Mouse (Mus musculus) spleen, postnatal 36 days (tissue): ENCODE results near the gene Igsf3.

ENCODE experiments used
- DNase-seq, 2 experiments: peaks; one replicate each; pipeline ENCODE4 v3.0.0; 2022; ENCODE audit warnings: low spot score in 2 of 2, mixed read lengths in 1 of 2

Gene Igsf3

DNA sequence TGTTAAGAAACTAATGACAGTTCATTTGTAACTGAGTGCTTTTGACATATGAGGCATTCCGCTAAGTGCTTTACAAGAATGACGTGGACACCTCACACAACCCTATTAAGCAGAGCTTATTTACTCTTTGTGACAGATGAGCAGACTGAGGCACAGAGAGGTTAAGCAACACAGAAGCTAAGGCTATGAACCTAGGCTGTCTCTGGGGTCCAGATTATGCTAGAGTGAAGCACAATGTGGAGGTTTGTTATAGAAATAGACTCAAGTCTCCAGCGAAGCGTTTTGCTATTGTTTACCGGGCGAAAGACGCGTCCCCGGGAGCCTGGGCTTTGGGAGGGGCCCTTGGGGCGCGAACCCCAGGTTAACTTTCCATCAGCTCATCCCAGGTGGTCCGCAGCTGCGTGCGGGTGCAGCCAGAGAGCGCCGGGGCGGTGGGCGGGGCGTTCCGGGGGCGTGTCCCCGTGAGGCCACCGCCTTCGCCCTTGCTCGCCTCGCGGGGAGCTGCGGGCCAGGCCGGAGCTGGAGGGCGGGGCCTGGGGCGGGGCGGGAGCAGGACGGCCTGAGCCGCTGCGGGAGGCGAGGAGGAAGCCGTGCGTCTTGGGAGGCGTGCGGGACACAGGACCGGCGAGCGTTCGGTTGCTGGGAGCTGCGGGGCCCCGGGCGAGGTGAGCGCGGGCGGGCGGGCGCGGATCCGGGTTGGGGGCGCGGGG is at the start of gene Igsf3:
TSS of gene Igsf3 (plus strand) at position 546 of the 710 bp plus-strand sequence.
- DNase-seq = peak; percentile 67

- no peak for DNase-seq
These were observed 49.6 kb upstream of the Igsf3 start for GRCm38 (mm10) chr3:101327248-101327647.

- DNase-seq = no peak
These were observed 48.3 kb upstream of the Igsf3 start for GRCm38 (mm10) chr3:101328617-101329016.

GRCm38 (mm10) chr3:101343199-101343924 is 33.5 kb upstream of the Igsf3 start:
- DNase-seq = no peak

DNA sequence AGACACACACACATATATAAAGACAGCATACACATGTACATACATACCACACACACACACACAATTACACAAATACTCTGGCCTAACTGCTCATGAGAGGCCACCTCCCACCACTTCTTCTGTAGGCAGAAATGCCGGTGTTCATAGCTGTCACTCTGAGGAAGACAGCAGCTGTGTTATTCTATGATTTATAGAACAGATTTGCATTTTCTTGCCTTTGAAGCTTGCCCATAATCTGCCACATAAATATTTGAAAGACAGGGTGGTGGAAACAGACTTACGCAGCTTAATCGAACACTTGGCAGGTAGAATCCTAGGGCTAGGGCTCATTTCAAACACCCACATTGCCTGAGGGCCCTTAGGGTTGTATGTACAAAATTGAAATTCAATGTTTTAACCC is 32.6 kb upstream of the Igsf3 start:
- no peak for DNase-seq

- no peak for DNase-seq
These were observed 31.6 kb upstream of the Igsf3 start for GRCm38 (mm10) chr3:101345299-101345698.

DNA sequence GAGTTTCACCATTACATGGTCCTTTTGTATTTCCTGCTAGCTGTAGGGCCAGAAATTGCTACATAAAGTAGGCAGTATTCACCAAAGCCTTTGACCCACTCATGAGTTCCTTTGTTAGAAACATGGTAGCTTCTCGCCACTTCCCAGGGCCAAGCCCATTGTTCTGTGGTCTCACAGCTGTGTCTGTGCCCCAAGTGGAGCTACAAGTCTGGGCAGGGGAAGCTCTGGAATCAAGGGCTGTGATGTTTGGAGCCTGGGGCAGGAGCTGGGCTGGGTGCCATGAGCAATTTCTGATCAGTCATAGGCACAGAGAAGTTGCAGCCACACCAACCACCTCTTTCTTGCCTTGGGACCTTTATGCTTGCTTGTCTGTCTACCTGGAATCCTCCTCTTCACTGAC is 30.1 kb upstream of the Igsf3 start:
- no peak for DNase-seq

- DNase-seq = no peak
These were observed 28.3 kb upstream of the Igsf3 start for GRCm38 (mm10) chr3:101348501-101349161.

DNA sequence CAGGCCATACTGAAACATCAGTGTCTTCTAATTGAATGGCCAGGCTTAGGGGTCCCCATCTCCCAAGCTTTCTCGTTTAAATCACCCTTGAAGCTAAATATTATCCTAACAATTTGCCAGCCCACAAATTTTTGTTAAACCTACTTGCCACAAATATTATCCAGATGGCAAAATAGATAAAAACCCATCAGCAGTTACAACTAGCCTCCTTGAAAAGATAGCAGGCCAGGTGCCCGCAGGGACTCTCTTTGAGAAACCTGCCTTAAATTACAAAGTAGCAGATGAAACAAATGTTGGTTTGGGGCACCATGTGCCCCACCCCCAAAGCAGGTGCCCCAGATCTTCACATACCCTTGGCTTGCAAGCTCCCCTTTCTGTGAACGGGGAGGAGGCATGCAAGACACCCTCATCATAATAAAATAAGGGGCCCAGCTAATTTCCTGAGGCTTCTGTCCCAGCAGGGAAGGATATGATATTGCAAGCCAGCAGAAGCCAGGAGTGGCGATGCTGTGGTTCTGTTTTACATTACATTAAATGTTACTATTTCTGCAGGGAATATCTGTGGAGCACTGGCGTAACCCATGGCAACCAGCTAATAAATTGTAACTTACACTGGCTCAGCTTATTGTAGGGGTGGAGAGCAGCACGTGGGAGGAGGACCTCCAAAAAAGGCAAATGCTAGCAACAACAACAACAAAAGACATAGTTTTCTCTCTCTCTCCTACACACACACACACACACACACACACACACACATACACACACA is 27.2 kb upstream of the Igsf3 start:
- DNase-seq = no peak

GRCm38 (mm10) chr3:101350406-101350805 is 26.5 kb upstream of the Igsf3 start:
- no peak for DNase-seq

- DNase-seq = peak; percentile 37 to 46
These were observed 22.4 kb upstream of the Igsf3 start for GRCm38 (mm10) chr3:101354490-101354889.

DNA sequence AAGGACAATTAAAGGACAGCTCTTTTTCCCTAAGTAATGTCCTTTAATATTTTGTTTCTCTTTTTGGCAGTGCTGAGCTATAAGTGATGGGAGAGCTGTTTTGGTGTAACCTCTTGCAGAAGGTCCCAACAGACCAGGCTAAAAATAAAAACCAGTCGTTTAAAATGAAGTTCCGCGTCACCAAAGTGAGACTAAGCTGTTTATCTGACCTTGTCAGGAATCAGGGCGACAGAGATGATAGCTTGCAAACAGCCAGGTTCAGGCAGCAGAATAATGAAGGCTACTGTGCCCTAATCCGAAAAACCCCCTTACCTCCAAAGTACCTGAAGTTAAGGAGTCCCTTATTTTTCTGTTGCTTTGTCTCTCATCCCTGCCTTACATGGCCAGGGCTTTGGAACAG is 21.2 kb upstream of the Igsf3 start:
- DNase-seq = no peak

DNA sequence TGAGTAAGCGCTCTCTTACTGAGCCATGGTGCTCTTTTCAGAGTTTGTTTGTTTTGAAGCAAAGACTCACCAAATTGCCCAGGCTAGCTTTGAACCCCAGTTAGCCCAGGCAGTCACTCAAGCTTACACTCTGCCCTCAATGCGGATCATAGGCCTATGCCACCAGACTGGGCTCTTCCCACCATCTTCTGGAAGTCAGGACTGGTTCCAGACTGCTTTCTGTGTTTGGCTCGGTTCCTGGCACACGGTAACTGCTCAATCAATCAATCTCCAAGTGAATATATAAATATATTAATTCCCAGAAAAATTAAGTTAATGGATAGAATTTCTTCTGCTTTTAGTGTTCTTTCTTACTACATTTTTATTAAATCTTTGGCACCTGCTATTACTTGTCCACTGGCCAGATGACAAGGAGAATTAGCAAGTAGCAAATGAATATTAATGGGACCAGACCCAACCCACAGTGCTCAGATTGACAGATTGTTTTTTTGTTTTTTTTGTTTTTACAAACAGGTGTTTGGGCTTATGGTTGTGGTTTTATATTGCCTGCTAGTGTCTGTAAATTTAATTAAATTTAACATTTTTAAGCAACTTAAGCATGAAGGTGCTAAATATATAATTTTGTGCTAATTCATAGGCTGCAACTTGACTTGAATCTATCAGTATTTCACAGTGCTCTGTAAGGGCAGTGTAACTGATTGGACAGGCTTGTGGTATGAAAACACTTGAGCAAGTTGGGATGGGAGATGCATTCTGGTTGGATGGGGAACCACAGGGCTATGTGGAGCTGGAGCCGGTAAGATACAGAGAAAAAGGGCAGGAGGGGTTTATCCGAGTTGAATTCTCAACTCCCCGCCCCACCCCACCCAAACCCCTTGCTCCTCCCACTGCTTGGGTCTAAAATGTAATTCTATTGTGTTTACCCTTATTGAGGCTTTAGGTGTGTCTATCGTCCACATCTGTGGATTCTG is 20.0 kb upstream of the Igsf3 start:
- no peak for DNase-seq

- no peak for DNase-seq
These were observed 16.1 kb upstream of the Igsf3 start for GRCm38 (mm10) chr3:101360832-101361231.

- no peak for DNase-seq
These were observed 14.5 kb upstream of the Igsf3 start for GRCm38 (mm10) chr3:101362391-101362790.

DNA sequence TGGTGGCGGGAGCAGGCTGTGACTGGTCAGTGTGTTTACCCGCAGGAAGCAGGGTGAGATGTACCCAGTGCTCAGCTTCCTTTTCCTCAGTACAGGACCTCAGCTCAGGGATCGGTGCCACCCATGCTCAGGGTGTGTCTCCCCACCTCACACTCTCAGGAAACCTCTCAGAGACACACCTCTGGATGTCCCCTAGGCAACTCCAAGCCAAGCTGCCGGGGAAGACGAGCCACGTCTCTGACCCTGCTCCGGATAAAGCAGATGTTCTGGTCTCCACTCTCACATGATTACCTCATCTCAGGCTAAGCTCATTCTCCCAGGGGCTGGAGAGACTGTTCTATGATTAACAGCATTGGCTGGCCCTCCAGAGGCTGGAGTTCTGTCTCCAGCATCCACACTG is 13.3 kb upstream of the Igsf3 start:
- DNase-seq = no peak

GRCm38 (mm10) chr3:101365081-101365612 is 11.7 kb upstream of the Igsf3 start:
- no peak for DNase-seq

DNA sequence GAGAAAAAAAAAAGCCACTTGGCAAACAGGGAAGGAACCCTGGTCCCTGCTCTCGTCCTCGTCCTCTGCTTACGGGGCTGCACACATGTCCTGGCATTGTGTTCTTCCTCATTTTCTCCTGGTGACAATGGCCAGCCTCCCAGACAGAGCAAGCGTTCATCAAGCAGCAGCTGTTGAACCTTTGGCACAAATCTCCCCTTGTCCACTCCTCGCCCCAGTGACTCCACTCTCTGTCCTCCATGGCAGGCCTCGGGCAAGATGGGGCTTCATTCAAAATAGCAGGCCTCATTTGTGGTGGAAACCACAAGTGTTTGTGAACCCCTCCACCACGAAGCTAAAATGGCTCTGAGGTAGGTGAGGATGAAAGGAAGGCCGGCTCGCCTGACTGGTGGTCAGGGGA is 11.0 kb upstream of the Igsf3 start:
- no peak for DNase-seq

DNA sequence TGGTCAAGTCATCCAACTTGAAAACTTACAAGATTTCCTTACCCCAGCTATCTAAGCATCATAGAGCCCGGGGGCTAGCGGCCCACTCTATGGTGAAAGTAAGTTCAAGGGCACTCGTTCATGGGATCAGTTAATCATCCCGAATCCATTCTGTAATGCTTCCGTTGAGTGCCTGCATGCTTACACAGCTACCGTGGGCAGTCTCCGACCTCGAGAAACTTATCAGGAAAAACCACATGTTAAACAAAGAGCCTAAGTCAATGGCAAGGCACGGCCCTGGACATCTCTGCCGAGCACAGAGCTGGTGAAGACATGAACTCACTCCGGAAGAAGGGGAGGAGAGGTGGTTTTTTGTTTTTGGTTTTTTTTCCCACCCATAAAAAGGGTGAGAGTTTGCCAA is 9.5 kb upstream of the Igsf3 start:
- DNase-seq = peak in 1 of 2 experiments; percentile 11

GRCm38 (mm10) chr3:101369301-101369881 is 7.5 kb upstream of the Igsf3 start:
- DNase-seq = no peak
